Comparison of ENCODE assay signal across 13 mouse cellular contexts in genomic region chr2:126061037-126061773, GRCm38 (mm10). TPM values are rescaled to one million over a fixed set of nuclear protein-coding genes. Genes with fewer than 3 reads are reported as not detected.
A peak's percentile ranks its signal among the peaks of the same experiment; 100 is the strongest.
DNase-seq lines count a peak whose midpoint lies in the region; ATAC-seq lines count a peak whose summit lies in the region.
"Had no signal": no experiment of that assay in that cellular context is flagged by ENCODE, and none has a peak within 500 bp of the region (broad histone marks: within the 10 kb centered on the region; RNA-seq: fewer than 3 reads in every experiment).

No protein-coding gene starts in this region.

- H3K36me3 ChIP-seq in embryonic facial prominence, embryonic 14.5 days (ENCODE audit: control insufficient read depth, insufficient read depth, low read length), result no peaks in the 10 kb centered on the region
- H3K36me3 ChIP-seq in forebrain, embryonic 16.5 days (ENCODE audit: control insufficient read depth, insufficient read depth), result no peaks in the 10 kb centered on the region
- H3K36me3 ChIP-seq: G1E; hindbrain, embryonic 15.5 days had no signal

- WGBS in embryonic facial prominence, embryonic 14.5 days, result 51% methylated on average over 17 of the region's 17 CpGs
- WGBS in forebrain, embryonic 16.5 days, result 32% methylated on average over 17 of the region's 17 CpGs

- H3K9me3 ChIP-seq in embryonic facial prominence, embryonic 14.5 days (ENCODE audit: control insufficient read depth, low read length), result no peaks in the 10 kb centered on the region
- no peaks in the 10 kb centered on the region for H3K9me3 ChIP-seq in forebrain, embryonic 16.5 days (ENCODE audit: control insufficient read depth, low read length)
- H3K9me3 ChIP-seq: G1E; hindbrain, embryonic 15.5 days had no signal

- no peaks in the 10 kb centered on the region for H3K27me3 ChIP-seq in embryonic facial prominence, embryonic 14.5 days (replicated peaks; ENCODE audit: control insufficient read depth, insufficient read depth, low read length)
- no peaks in the 10 kb centered on the region for H3K27me3 ChIP-seq in forebrain, embryonic 16.5 days (replicated peaks; ENCODE audit: control insufficient read depth, insufficient read depth, low read length)
- H3K27me3 ChIP-seq: hindbrain, embryonic 15.5 days had no signal

- no peak for ATAC-seq in embryonic facial prominence, embryonic 14.5 days (ENCODE audit: low read depth)
- peak; percentile 75 for ATAC-seq in forebrain, embryonic 16.5 days

- peaks cover 16% of the 10 kb centered on the region for H3K4me1 ChIP-seq in embryonic facial prominence, embryonic 14.5 days (ENCODE audit: control insufficient read depth, insufficient read depth, low read length)
- H3K4me1 ChIP-seq in forebrain, embryonic 16.5 days (replicated peaks; ENCODE audit: control insufficient read depth, insufficient read depth, low read length), result peaks cover 7% of the 10 kb centered on the region

- H3K4me2 ChIP-seq in embryonic facial prominence, embryonic 14.5 days (ENCODE audit: low read depth, low read length), result 0 out of 2 replicates have a peak overlapping the region, but pooled peaks have one; percentile 4
- peak overlapping the region; percentile 32 for H3K4me2 ChIP-seq in forebrain, embryonic 16.5 days (ENCODE audit: low read length)
- H3K4me2 ChIP-seq: hindbrain, embryonic 15.5 days had no signal

- no peak overlapping the region for H3K4me3 ChIP-seq in embryonic facial prominence, embryonic 14.5 days (ENCODE audit: low read depth, low read length)
- H3K4me3 ChIP-seq in forebrain, embryonic 16.5 days (replicated peaks; ENCODE audit: low read length), result no peak overlapping the region
- H3K4me3 ChIP-seq: hindbrain, embryonic 15.5 days had no signal

- no peak overlapping the region for H3K9ac ChIP-seq in embryonic facial prominence, embryonic 14.5 days (ENCODE audit: low read depth, low read length)
- H3K9ac ChIP-seq in forebrain, embryonic 16.5 days (replicated peaks; ENCODE audit: low read depth, low read length), result no peak overlapping the region
- H3K9ac ChIP-seq: hindbrain, embryonic 15.5 days had no signal

- peak overlapping the region; percentile 61 for H3K27ac ChIP-seq in embryonic facial prominence, embryonic 14.5 days (replicated peaks; ENCODE audit: low read depth, low read length)
- H3K27ac ChIP-seq in forebrain, embryonic 16.5 days (ENCODE audit: low read length), result no peak overlapping the region
- H3K27ac ChIP-seq: hindbrain, embryonic 15.5 days had no signal

- DNase-seq in layer of hippocampus, adult 11-12 months (ENCODE audit: low spot score), result peak; percentile 10
- no peak for DNase-seq in layer of hippocampus, postnatal 25 days (ENCODE audit: extremely low spot score in 1 of 2, low spot score in 1 of 2)
- peak; percentile 50 for DNase-seq in embryonic facial prominence, embryonic 14.5 days (ENCODE audit: low spot score)
- DNase-seq in lung, postnatal 10 days, result peak; percentile 29
- DNase-seq in ovary, postnatal 36 days (ENCODE audit: low spot score), result no peak
- no peak for DNase-seq in cerebellum, postnatal 4 days (ENCODE audit: low spot score in 2 of 2)
- DNase-seq: cerebellum, postnatal 36 days; spleen, adult 18-20 months; thymus, postnatal 4 days had no signal

RNA-seq across cellular contexts. Expression of gene Fgf7, which starts 26.7 kb away (rescaled TPM):
- total RNA-seq in layer of hippocampus, postnatal 25 days (2021), result under 1 TPM; 0.52 to 0.62 TPM
- 16.1 and 17.6 TPM in 2 replicates for polyA plus RNA-seq in embryonic facial prominence, embryonic 14.5 days (2014; fragmentation: Nextera tagmentation; extraction: Ambion mirVana)
- 0.65 and 0.77 TPM in 2 replicates for polyA plus RNA-seq in forebrain, embryonic 16.5 days (2015; fragmentation: Nextera tagmentation; extraction: Ambion mirVana)
- total RNA-seq: megakaryocyte progenitor cell, adult 5-6 weeks had no signal
- polyA plus RNA-seq: G1E had no signal

Comparison
In these comparisons a context has a peak if more than half of its experiments do, and no peak if none do; other contexts are left out.
1. DNase-seq: peak in layer of hippocampus, adult 11-12 months (single experiment), embryonic facial prominence, embryonic 14.5 days (single experiment) and lung, postnatal 10 days (single experiment); none in layer of hippocampus, postnatal 25 days (0 of 2), ovary, postnatal 36 days (single experiment) and cerebellum, postnatal 4 days (0 of 2).